Mouse (Mus musculus) stomach, embryonic 15.5 days (tissue): ENCODE results near the gene Dock3. TPM values are rescaled to one million over a fixed set of nuclear protein-coding genes. Genes with fewer than 3 reads are reported as not detected.
A peak's percentile ranks its signal among the peaks of the same experiment; 100 is the strongest.

ENCODE experiments used
- ATAC-seq: fragments of 200-750 bp; cut with Nextera tagmentation; 2 replicates; pipeline ENCODE4 v1.8.0; 2017; ENCODE audit warnings: low read depth, moderate number of reproducible peaks, moderate TSS enrichment; ENCODE audit not compliant: insufficient read depth, low FRiP score
- H3K27ac ChIP-seq: fragments of 300-500 bp; sonication (generic); 2 replicates; pipeline ENCODE4 v1.5.1; 2015; ENCODE audit warnings: mild to moderate bottlenecking, inconsistent platforms
- H3K27me3 ChIP-seq: fragments of 300-500 bp; sonication (generic); replicated peaks from 2 replicates; pipeline ENCODE4 v1.6.1; 2015; ENCODE audit warnings: inconsistent platforms
- H3K36me3 ChIP-seq: fragments of 300-500 bp; sonication (generic); 2 replicates; pipeline ENCODE4 v1.6.1; 2015; ENCODE audit warnings: inconsistent platforms
- H3K4me1 ChIP-seq: fragments of 300-500 bp; sonication (generic); 2 replicates; pipeline ENCODE4 v1.6.1; 2015; ENCODE audit warnings: inconsistent platforms
- H3K4me2 ChIP-seq: fragments of 300-500 bp; sonication (generic); 2 replicates; pipeline ENCODE4 v1.6.1; 2015; ENCODE audit warnings: mild to moderate bottlenecking, inconsistent platforms
- H3K4me3 ChIP-seq: fragments of 300-500 bp; sonication (generic); replicated peaks from 2 replicates; pipeline ENCODE4 v1.5.1; 2015; ENCODE audit warnings: inconsistent platforms
- H3K9ac ChIP-seq: fragments of 300-500 bp; sonication (generic); 2 replicates; pipeline ENCODE4 v1.6.1; 2015; ENCODE audit warnings: inconsistent platforms
- H3K9me3 ChIP-seq: fragments of 300-500 bp; sonication (generic); 2 replicates; pipeline ENCODE4 v1.6.1; 2016; ENCODE audit warnings: inconsistent platforms
- WGBS: fragments of 180-500 bp; shearing (Covaris S2); methylation state at CpG from one replicate; pipeline ENCODE4 v1.1.7; 2015; 5-methylcytosine and 5-hydroxymethylcytosine counted together
- polyA plus RNA-seq: library from polyadenylated mRNA; unstranded; fragments of >200 nt; fragmentation: Nextera tagmentation; extraction: Ambion mirVana; gene quantifications from 2 replicates; pipeline ENCODE4 v1.2.1, GENCODE M21; 2015

Dock3 gene
- polyA plus RNA-seq, 1 experiment from 2014 or later = 0.62 TPM

GRCm38 (mm10) chr9:106898901-106899300, 332.8 kb downstream of the Dock3 start:
- no peak overlapping the region for H3K9ac ChIP-seq
- H3K27ac ChIP-seq = no peak overlapping the region
- no peaks in the 10 kb centered on the region for H3K36me3 ChIP-seq
- no peaks in the 10 kb centered on the region for H3K27me3 ChIP-seq
- ATAC-seq = no peak
- H3K4me2 ChIP-seq = no peak overlapping the region
- no peaks in the 10 kb centered on the region for H3K9me3 ChIP-seq
- no peak overlapping the region for H3K4me3 ChIP-seq
- H3K4me1 ChIP-seq = no peaks in the 10 kb centered on the region
- 55% methylated on average over 1 of the region's 1 CpGs for WGBS

- Histone ChIP-seq H3K9me3 (no peaks in the 10 kb centered on the region), H3K9ac (no peak overlapping the region), H3K36me3 (peaks cover 16% of the 10 kb centered on the region), H3K4me2 (no peak overlapping the region), H3K4me3 (no peak overlapping the region), H3K27ac (no peak overlapping the region), H3K4me1 (peaks cover 19% of the 10 kb centered on the region), H3K27me3 (no peaks in the 10 kb centered on the region)
- ATAC-seq = no peak
- WGBS = 56% methylated on average over 3 of the region's 3 CpGs
Observed at GRCm38 (mm10) chr9:106893327-106893726, 338.4 kb downstream of the Dock3 start.

DNA sequence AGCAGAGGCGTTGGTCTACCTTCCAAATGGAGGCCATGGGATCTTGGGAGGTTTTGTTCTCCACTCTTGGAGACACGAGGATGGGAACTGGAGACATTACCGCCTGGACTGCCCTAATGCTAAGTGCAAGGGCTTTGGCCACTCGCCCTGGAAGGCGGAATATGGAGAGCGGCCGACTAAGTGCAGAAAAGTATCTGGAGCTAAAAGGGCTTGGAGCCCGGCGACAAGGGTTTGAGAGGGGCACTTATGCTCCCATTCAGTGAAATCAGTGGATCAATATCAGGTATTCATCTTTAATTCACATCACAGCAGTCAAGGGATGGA, 339.2 kb downstream of the Dock3 start:
- H3K27me3 ChIP-seq = no peaks in the 10 kb centered on the region
- ATAC-seq = no peak; the same call in 1 of the 2 replicates
- WGBS = under 1% methylated on average over 9 of the region's 9 CpGs

DNA sequence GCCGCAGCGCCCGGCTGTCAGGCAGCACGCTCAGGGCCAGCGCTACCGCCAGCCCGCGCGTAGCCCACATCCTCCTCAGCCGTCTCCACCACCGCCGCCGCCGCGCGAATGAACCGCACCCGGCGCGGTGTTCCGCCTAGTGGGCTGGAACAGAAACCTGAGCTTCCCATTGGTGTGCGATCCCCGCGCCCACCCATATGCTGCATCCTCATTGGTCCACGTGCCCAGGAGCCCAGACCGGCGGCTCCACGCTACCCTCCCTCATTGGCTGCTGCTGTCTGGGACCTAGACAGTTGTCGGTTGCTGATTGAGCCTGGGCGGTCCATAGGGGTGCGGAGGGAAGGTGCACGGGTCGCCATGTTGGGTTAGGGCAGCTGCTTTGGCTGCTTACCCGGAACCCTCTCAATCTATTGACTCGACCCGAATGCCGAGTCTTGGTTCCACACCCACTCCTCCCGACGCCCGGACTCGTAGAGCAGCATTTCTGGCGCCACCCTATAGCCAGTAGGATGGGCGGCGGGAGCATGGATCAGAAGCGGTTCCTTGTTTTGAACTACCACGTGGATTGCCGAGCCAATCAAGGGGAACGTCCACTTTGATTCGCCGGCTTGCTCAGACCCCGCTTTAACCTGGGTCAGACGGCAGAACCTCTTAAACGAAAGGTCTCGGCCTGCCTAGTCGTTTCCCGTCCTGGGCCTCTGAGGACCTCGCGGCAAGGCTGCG, 339.7 kb downstream of the Dock3 start, which contains the start of gene Manf:
Gene Manf, minus strand, starts transcription at position 151 of the 723 bp plus-strand sequence.
- H3K9me3 ChIP-seq = no peaks in the 10 kb centered on the region
- H3K36me3 ChIP-seq = peaks cover 16% of the 10 kb centered on the region
- peak within 1 kb of the TSS; percentile 95 for H3K4me3 ChIP-seq
- peak; percentile 99 for ATAC-seq
- under 1% methylated on average over 59 of the region's 59 CpGs for WGBS
- H3K27me3 ChIP-seq = no peaks in the 10 kb centered on the region
- peak within 1 kb of the TSS; percentile 76 for H3K4me2 ChIP-seq
- peak within 1 kb of the TSS; percentile 97 for H3K9ac ChIP-seq
- peaks cover 27% of the 10 kb centered on the region for H3K4me1 ChIP-seq
- H3K27ac ChIP-seq = peak within 1 kb of the TSS; percentile 96

More for the DNA sequence above, 339.2 kb downstream of the Dock3 start:
- peak overlapping the region; percentile 76 for H3K4me2 ChIP-seq
- peak overlapping the region; percentile 34 for H3K9ac ChIP-seq
- peak overlapping the region; percentile 95 for H3K4me3 ChIP-seq
- H3K4me1 ChIP-seq = peaks cover 24% of the 10 kb centered on the region
- H3K36me3 ChIP-seq = peaks cover 16% of the 10 kb centered on the region
- no peaks in the 10 kb centered on the region for H3K9me3 ChIP-seq
- H3K27ac ChIP-seq = peak overlapping the region; percentile 96

- peak overlapping the region; percentile 97 for H3K9ac ChIP-seq
- WGBS = 0% methylated on average over 17 of the region's 17 CpGs
Observed at GRCm38 (mm10) chr9:106891341-106891741, 340.4 kb downstream of the Dock3 start.

GRCm38 (mm10) chr9:106890496-106891240, 341.0 kb downstream of the Dock3 start:
- Histone ChIP-seq H3K27ac (no peak overlapping the region), H3K9ac (peak overlapping the region; percentile 97; the same call in 1 of the 2 replicates), H3K36me3 (peaks cover 16% of the 10 kb centered on the region), H3K4me2 (peak overlapping the region; percentile 57), H3K9me3 (no peaks in the 10 kb centered on the region), H3K4me1 (peaks cover 30% of the 10 kb centered on the region), H3K4me3 (peak overlapping the region; percentile 95), H3K27me3 (no peaks in the 10 kb centered on the region)
- no peak for ATAC-seq
- 65% methylated on average over 8 of the region's 8 CpGs for WGBS

More at GRCm38 (mm10) chr9:106891341-106891741, 340.4 kb downstream of the Dock3 start:
- peaks cover 16% of the 10 kb centered on the region for H3K36me3 ChIP-seq
- peak overlapping the region; percentile 57 for H3K4me2 ChIP-seq
- peak overlapping the region; percentile 84 for H3K27ac ChIP-seq
- peak overlapping the region; percentile 95 for H3K4me3 ChIP-seq
- ATAC-seq = no peak
- no peaks in the 10 kb centered on the region for H3K9me3 ChIP-seq
- peaks cover 27% of the 10 kb centered on the region for H3K4me1 ChIP-seq
- H3K27me3 ChIP-seq = no peaks in the 10 kb centered on the region

DNA sequence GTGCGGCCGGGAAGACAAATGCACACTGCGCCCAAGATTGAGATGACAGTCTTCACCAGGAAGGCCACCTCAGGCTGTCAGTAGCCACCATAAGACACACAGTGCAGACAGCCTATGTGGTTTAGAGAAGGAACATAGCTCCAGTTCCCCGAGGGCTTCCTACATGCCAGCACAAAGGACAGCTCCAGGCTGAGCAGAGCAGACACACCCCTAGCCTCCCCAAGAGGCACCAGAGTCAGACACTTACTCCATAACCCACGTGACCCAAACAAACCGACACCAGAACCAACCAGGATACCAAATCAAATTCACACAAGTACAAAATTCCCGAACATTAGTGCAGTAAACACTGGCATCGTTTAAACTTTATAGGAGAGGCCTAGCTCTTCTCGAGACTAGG, 342.4 kb downstream of the Dock3 start:
- Histone ChIP-seq H3K27me3 (no peaks in the 10 kb centered on the region), H3K4me2 (no peak overlapping the region), H3K36me3 (peaks cover 16% of the 10 kb centered on the region), H3K4me3 (0 out of 2 replicates have a peak overlapping the region, but pooled peaks have one; percentile 95), H3K9me3 (no peaks in the 10 kb centered on the region), H3K4me1 (peaks cover 44% of the 10 kb centered on the region), H3K27ac (no peak overlapping the region), H3K9ac (no peak overlapping the region)
- WGBS = 79% methylated on average over 9 of the region's 9 CpGs
- no peak for ATAC-seq

GRCm38 (mm10) chr9:106888346-106888745, 343.4 kb downstream of the Dock3 start:
- Histone ChIP-seq H3K36me3 (peaks cover 16% of the 10 kb centered on the region), H3K4me2 (no peak overlapping the region), H3K27ac (no peak overlapping the region), H3K9me3 (no peaks in the 10 kb centered on the region), H3K27me3 (no peaks in the 10 kb centered on the region), H3K4me1 (peaks cover 50% of the 10 kb centered on the region), H3K9ac (no peak overlapping the region), H3K4me3 (no peak overlapping the region)
- ATAC-seq = no peak
- WGBS = 93% methylated on average over 3 of the region's 3 CpGs

DNA sequence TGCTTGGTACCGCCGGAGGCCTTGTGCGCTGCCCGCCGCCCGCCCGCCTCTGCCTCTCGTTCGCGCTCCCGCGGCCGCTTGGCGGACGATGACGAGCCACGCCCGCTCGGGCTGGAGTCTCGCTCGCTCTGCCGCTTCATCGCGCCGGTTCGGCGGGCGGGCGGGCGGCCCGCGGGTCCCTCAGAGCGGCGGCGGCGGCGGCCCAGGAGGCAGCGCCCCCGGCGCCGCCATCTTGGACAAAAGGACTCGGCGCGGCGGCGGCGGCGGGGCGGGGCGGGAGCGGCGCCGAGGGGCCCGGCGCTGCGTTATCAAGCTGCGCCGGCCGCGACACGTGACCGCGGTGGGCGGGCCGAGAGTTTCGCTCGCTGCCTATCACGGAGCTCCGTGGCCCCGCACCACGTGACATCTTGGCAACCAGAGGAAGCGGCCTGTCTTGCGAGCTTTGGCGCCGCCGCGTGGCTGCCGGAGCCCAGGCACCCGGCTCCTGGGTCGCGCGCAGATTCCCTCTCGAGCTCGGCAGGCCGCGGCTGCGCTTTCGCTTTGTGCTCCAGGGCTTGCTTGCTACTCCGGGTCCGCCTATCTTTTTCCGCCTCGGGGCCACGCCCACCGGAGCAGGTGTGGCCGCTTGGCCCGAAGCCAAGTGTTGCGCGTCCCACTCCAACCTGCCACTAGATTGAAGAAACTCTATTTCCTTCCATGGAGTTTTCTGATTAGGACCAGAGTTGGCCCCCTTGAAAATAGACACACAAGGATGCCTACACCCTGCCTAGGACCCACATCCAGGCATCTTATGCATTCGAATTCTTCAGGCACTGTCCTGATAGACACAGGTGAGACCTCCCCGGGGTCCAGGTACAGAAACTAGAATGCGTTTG, 344.6 kb downstream of the Dock3 start, which contains the start of gene Rbm15b:
Gene Rbm15b, minus strand, starts transcription at position 601 of the 875 bp plus-strand sequence.
- 3% methylated on average over 81 of the region's 101 CpGs for WGBS

GRCm38 (mm10) chr9:106885901-106886731, 345.6 kb downstream of the Dock3 start:
- Histone ChIP-seq H3K4me2 (peak overlapping the region; percentile 97), H3K9me3 (no peaks in the 10 kb centered on the region), H3K9ac (peak overlapping the region; percentile 87), H3K4me1 (peaks cover 54% of the 10 kb centered on the region), H3K4me3 (peak overlapping the region; percentile 84), H3K27me3 (no peaks in the 10 kb centered on the region), H3K27ac (peak overlapping the region; percentile 80), H3K36me3 (peaks cover 35% of the 10 kb centered on the region)
- WGBS = under 1% methylated on average over 86 of the region's 107 CpGs
- no peak for ATAC-seq

More for the DNA sequence above, 344.6 kb downstream of the Dock3 start, which contains the start of gene Rbm15b:
- peaks cover 54% of the 10 kb centered on the region for H3K4me1 ChIP-seq
- peak within 1 kb of the TSS; percentile 87 for H3K9ac ChIP-seq
- H3K27me3 ChIP-seq = no peaks in the 10 kb centered on the region
- no peaks in the 10 kb centered on the region for H3K9me3 ChIP-seq
- peak within 1 kb of the TSS; percentile 84 for H3K4me3 ChIP-seq
- peak within 1 kb of the TSS; percentile 80 for H3K27ac ChIP-seq
- peak; percentile 70 for ATAC-seq
- peak within 1 kb of the TSS; percentile 97 for H3K4me2 ChIP-seq
- H3K36me3 ChIP-seq = peaks cover 29% of the 10 kb centered on the region
